Mouse (Mus musculus): ENCODE data around the gene Slc35f3. TPM values are rescaled to one million over a fixed set of nuclear protein-coding genes. Genes with fewer than 3 reads are reported as not detected.

Slc35f3 gene
- polyA plus RNA-seq, 1 experiment, result not detected

- TF ChIP-seq GATA1 (IDR thresholded peaks at IDR 0.05; ENCODE audit: borderline replicate concordance, low read length) (no peak), FLI1 (IDR thresholded peaks at IDR 0.05; ENCODE audit: low read length) (peak; percentile 75)
- Histone ChIP-seq H3K9me3 (no peaks in the 10 kb centered on the region), H3K27me3 (replicated peaks) (no peaks in the 10 kb centered on the region), H3K4me1 (peaks cover 38% of the 10 kb centered on the region), H3K36me3 (replicated peaks; ENCODE audit: low read length) (peaks cover 38% of the 10 kb centered on the region), H3K4me3 (replicated peaks) (peak within 1 kb of the TSS; percentile 100)
These were observed 124.0 kb downstream of the Slc35f3 start, which contains the start of gene Coa6 for GRCm38 (mm10) chr8:126422174-126422919. Gene Coa6 (plus strand): TSS chr8:126422515.

GRCm38 (mm10) chr8:126422920-126423300 is 124.6 kb downstream of the Slc35f3 start:
- TF ChIP-seq GATA1 (IDR thresholded peaks at IDR 0.05; ENCODE audit: borderline replicate concordance, low read length) (no peak), FLI1 (IDR thresholded peaks at IDR 0.05; ENCODE audit: low read length) (no peak)
- no peaks in the 10 kb centered on the region for H3K9me3 ChIP-seq
- H3K4me3 ChIP-seq (replicated peaks), result peak overlapping the region; percentile 100
- H3K27me3 ChIP-seq (replicated peaks), result no peaks in the 10 kb centered on the region
- peaks cover 44% of the 10 kb centered on the region for H3K36me3 ChIP-seq (replicated peaks; ENCODE audit: low read length)
- peaks cover 38% of the 10 kb centered on the region for H3K4me1 ChIP-seq

GRCm38 (mm10) chr8:126424163-126424562 is 125.8 kb downstream of the Slc35f3 start:
- H3K9me3 ChIP-seq, result no peaks in the 10 kb centered on the region
- no peak overlapping the region for H3K4me3 ChIP-seq (replicated peaks)
- no peak for TF ChIP-seq FLI1 (IDR thresholded peaks at IDR 0.05; ENCODE audit: low read length)
- no peaks in the 10 kb centered on the region for H3K27me3 ChIP-seq (replicated peaks)
- H3K4me1 ChIP-seq, result peaks cover 38% of the 10 kb centered on the region
- H3K36me3 ChIP-seq (replicated peaks; ENCODE audit: low read length), result peaks cover 52% of the 10 kb centered on the region

- Histone ChIP-seq H3K4me3 (replicated peaks) (no peak overlapping the region), H3K9me3 (no peaks in the 10 kb centered on the region), H3K4me1 (peaks cover 33% of the 10 kb centered on the region), H3K36me3 (replicated peaks; ENCODE audit: low read length) (peaks cover 59% of the 10 kb centered on the region), H3K27me3 (replicated peaks) (no peaks in the 10 kb centered on the region)
- TF ChIP-seq GATA1 (IDR thresholded peaks at IDR 0.05; ENCODE audit: borderline replicate concordance, low read length) (no peak), FLI1 (IDR thresholded peaks at IDR 0.05; ENCODE audit: low read length) (no peak)
These were observed 126.6 kb downstream of the Slc35f3 start for GRCm38 (mm10) chr8:126424946-126425345.

GRCm38 (mm10) chr8:126429635-126430034 is 131.3 kb downstream of the Slc35f3 start:
- Histone ChIP-seq H3K4me1 (no peaks in the 10 kb centered on the region; the same call in 1 of the 2 replicates), H3K36me3 (replicated peaks; ENCODE audit: low read length) (peaks cover 97% of the 10 kb centered on the region), H3K27me3 (replicated peaks) (no peaks in the 10 kb centered on the region), H3K4me3 (replicated peaks) (no peak overlapping the region), H3K9me3 (no peaks in the 10 kb centered on the region)
- TF ChIP-seq FLI1 (IDR thresholded peaks at IDR 0.05; ENCODE audit: low read length), result no peak
- TF ChIP-seq GATA1 (IDR thresholded peaks at IDR 0.05; ENCODE audit: borderline replicate concordance, low read length), result no peak

- Histone ChIP-seq H3K36me3 (replicated peaks; ENCODE audit: low read length) (peaks cover 93% of the 10 kb centered on the region), H3K9me3 (peaks cover 7% of the 10 kb centered on the region), H3K27me3 (replicated peaks) (no peaks in the 10 kb centered on the region), H3K4me1 (0 out of 2 replicates have a peak, but pooled peaks cover 3% of the 10 kb centered on the region), H3K4me3 (replicated peaks) (no peak overlapping the region)
- no peak for TF ChIP-seq FLI1 (IDR thresholded peaks at IDR 0.05; ENCODE audit: low read length)
- TF ChIP-seq GATA1 (IDR thresholded peaks at IDR 0.05; ENCODE audit: borderline replicate concordance, low read length), result no peak
These were observed 135.5 kb downstream of the Slc35f3 start for GRCm38 (mm10) chr8:126433827-126434226.

- TF ChIP-seq GATA1 (IDR thresholded peaks at IDR 0.05; ENCODE audit: borderline replicate concordance, low read length), result no peak
- TF ChIP-seq FLI1 (IDR thresholded peaks at IDR 0.05; ENCODE audit: low read length), result no peak
- Histone ChIP-seq H3K9me3 (peaks cover 7% of the 10 kb centered on the region), H3K36me3 (replicated peaks; ENCODE audit: low read length) (peaks cover 76% of the 10 kb centered on the region), H3K27me3 (replicated peaks) (no peaks in the 10 kb centered on the region), H3K4me1 (peaks cover 6% of the 10 kb centered on the region; the same call in 1 of the 2 replicates), H3K4me3 (replicated peaks) (no peak overlapping the region)
These were observed 140.6 kb downstream of the Slc35f3 start for GRCm38 (mm10) chr8:126438937-126439336.

Other genes with a start within 250 kb of the Slc35f3 start
- 10.5 and 62.1 TPM in 2 replicates for gene Coa6, start 124.0 kb downstream of the Slc35f3 start, polyA plus RNA-seq (2012; ENCODE audit: insufficient read depth, low replicate concordance)
- 0.34 TPM in 1 of 2 replicates, not detected in the other for gene Tarbp1, start 176.5 kb downstream of the Slc35f3 start, polyA plus RNA-seq (2012; ENCODE audit: insufficient read depth, low replicate concordance)

Data from megakaryocyte, embryonic 14.5 days (primary cell).